Mouse (Mus musculus) adipose tissue, adult 10 weeks (tissue): ENCODE data around the gene Fcgr4. TPM values are rescaled to one million over a fixed set of nuclear protein-coding genes. Genes with fewer than 3 reads are reported as not detected.

Experiments
- polyA plus RNA-seq: library from polyadenylated mRNA; stranded (reverse); fragments of 350-450 nt; fragmentation: Illumina TruSeq; extraction: RNeasy Lipid Tissue Mini Kit (QIAGEN cat#74804); gene quantifications from one replicate; pipeline ENCODE4 v1.2.3, GENCODE M21; 2014; ENCODE audit warnings: low read depth, low replicate concordance

Fcgr4 gene
- polyA plus RNA-seq, result 2.0 TPM

DNA sequence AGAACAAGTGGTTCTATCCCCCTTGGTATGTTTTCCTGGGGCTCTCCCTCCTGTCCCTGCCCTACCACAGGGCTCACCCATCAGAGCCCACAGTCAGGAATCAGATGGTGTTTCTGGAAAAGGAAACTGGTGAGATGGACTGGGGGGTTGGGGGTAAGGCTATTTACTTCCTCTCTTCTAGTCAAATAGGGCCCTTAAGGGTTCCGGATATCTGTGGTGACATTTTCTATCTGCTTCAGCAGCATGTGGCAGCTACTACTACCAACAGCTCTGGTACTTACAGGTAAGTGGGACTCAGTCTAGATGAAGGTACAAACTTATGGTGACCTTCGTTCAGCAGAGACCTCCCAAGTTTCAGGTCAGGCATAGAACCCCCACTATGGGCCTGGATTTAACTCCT, at the start of gene Fcgr4:
Gene Fcgr4 (plus strand): TSS at position 184 of the 400 bp plus-strand sequence.

GRCm38 (mm10) chr1:170976447-170976846, 42.3 kb upstream of the Fcgr4 start, which contains the start of gene Fcgr2b:
Gene Fcgr2b, minus strand, starts transcription at chr1:170976547.

GRCm38 (mm10) chr1:171064491-171065242, 45.9 kb downstream of the Fcgr4 start, which contains the start of gene Fcgr3:
Gene Fcgr3, minus strand, starts transcription at chr1:171064935.

Other genes starting within 250 kb of the Fcgr4 start
- gene Atf6, start 151.1 kb upstream of the Fcgr4 start, polyA plus RNA-seq, result 26.6 TPM
- 0.42 TPM for gene Gm26620, start 133.9 kb upstream of the Fcgr4 start, polyA plus RNA-seq
- gene Dusp12, start 133.4 kb upstream of the Fcgr4 start, polyA plus RNA-seq, result 14.3 TPM
- not detected for gene Fcrlb, start 106.0 kb upstream of the Fcgr4 start, polyA plus RNA-seq
- 1.1 TPM for gene Fcrla, start 91.3 kb upstream of the Fcgr4 start, polyA plus RNA-seq
- gene Fcgr2b, start 42.4 kb upstream of the Fcgr4 start, polyA plus RNA-seq, result 104 TPM
- gene Fcgr3, start 46.0 kb downstream of the Fcgr4 start, polyA plus RNA-seq, result 42.1 TPM
- gene Cfap126, start 95.0 kb downstream of the Fcgr4 start, polyA plus RNA-seq, result 23.4 TPM
- 135 TPM for gene Sdhc, start 131.7 kb downstream of the Fcgr4 start, polyA plus RNA-seq
- 1.9 TPM for gene Mpz, start 131.8 kb downstream of the Fcgr4 start, polyA plus RNA-seq
- 16.3 TPM for gene Pcp4l1, start 177.3 kb downstream of the Fcgr4 start, polyA plus RNA-seq
- not detected for gene Nr1i3, start 195.1 kb downstream of the Fcgr4 start, polyA plus RNA-seq
- gene Tomm40l, start 203.6 kb downstream of the Fcgr4 start, polyA plus RNA-seq, result 23.7 TPM
- 1.1 TPM for gene Apoa2, start 206.1 kb downstream of the Fcgr4 start, polyA plus RNA-seq
- 58.9 TPM for gene Fcer1g, start 215.4 kb downstream of the Fcgr4 start, polyA plus RNA-seq
- 1.8 TPM for gene Adamts4, start 231.5 kb downstream of the Fcgr4 start, polyA plus RNA-seq
- 176 TPM for gene Ndufs2, start 232.5 kb downstream of the Fcgr4 start, polyA plus RNA-seq